Mouse (Mus musculus): ENCODE measurements around the gene Msi2. TPM values are rescaled to one million over a fixed set of nuclear protein-coding genes. Genes with fewer than 3 reads are reported as not detected.

Gene Msi2
- polyA plus RNA-seq, 1 experiment: 69.3 TPM

DNA sequence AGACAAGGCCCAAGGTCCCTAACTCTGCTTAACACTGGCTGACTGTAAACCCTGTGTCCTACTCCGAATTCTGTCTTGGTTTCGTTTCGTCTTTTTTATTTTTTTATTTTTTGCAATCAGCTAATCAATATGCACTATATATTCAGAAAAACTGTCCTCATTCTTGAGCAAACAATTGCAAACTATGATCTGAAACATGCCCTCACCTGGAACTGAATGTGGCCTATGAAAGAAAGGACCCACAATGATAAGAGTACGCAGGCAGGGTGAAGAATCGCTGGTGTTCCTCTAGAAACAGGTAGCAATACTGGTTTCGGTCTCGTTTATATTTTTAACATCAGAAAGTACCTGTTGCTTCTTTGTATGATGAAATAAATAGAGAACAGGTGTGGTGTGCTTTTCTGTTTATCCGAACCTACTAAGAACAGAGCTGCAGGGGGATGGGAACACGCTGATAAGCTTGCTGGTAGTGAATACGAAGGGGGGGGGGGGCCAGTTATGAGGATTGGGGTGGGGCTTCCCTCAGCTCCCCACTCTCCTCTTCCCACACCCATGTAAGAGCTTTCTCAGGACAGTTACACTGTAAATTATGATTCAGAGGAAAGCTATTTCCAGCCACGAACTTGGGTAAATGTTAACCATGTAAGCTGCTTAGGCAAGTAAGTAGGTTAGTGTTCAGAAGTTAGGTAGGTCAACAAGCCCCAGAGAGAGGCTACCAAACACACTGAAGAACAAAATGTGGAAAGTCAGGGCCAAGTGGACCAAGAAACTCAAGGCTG is 103.6 kb downstream of the Msi2 start:
- H3K36me3 ChIP-seq (ENCODE audit: control insufficient read depth, insufficient read depth, low read length): no peaks in the 10 kb centered on the region
- TF ChIP-seq POLR2A (IDR thresholded peaks at IDR 0.05; ENCODE audit: control insufficient read depth, low read depth, low read length): no peak

DNA sequence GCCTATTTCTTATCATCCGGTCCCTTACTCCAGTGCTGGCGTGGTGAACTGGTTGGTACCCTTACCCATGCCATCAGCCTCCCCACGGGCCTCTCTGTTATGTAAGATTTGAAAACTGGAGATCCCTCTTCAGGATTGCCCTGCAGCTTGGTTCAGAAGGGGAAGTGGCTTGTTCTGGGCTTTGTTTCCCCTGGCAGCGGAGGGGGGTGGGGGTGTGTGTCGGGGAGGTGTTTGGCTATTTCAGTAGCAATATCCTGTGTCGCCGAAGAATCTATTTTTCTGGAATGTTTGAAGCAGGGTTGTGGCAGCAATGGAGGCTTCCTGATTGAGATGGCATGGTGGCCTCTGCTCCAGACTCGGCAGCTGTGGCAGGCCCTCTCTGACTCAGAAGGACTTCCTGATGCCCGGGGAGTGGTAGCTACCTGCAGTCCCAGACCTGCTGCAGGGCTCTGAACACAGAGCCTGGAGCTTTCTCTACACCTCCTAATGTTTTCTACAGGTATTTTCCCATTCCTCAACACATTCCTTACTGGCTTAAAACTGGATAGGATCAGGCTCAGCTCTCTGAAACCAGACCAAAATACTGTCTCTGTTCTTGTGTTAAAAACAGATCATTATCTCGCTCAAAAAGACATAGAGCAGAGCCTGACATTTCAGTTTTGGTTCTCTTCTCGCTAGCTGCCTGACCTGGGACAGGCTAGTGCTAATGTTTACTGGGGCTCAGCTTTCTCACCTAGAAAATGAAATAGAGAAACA is 104.4 kb downstream of the Msi2 start:
- no peak overlapping the region for H3K4me3 ChIP-seq (ENCODE audit: control insufficient read depth, low read depth, low read length)
- H3K27ac ChIP-seq (ENCODE audit: control insufficient read depth, insufficient read depth, low read depth, low read length): no peak overlapping the region
- TF ChIP-seq CTCF (IDR thresholded peaks at IDR 0.05; ENCODE audit: control insufficient read depth, insufficient read depth, insufficient replicate concordance, low read depth, low read length): no peak
- TF ChIP-seq POLR2A (IDR thresholded peaks at IDR 0.05; ENCODE audit: control insufficient read depth, low read depth, low read length): no peak
- no peaks in the 10 kb centered on the region for H3K36me3 ChIP-seq (ENCODE audit: control insufficient read depth, insufficient read depth, low read length)
- peaks cover 3% of the 10 kb centered on the region for H3K4me1 ChIP-seq (ENCODE audit: control insufficient read depth, insufficient read depth, low read length)
- no peaks in the 10 kb centered on the region for H3K27me3 ChIP-seq (ENCODE audit: control insufficient read depth, insufficient read depth, low read length)

More for the DNA sequence above, 103.6 kb downstream of the Msi2 start:
- Histone ChIP-seq H3K4me1 (ENCODE audit: control insufficient read depth, insufficient read depth, low read length) (peaks cover 7% of the 10 kb centered on the region), H3K27me3 (ENCODE audit: control insufficient read depth, insufficient read depth, low read length) (no peaks in the 10 kb centered on the region), H3K4me3 (ENCODE audit: control insufficient read depth, low read depth, low read length) (no peak overlapping the region), H3K27ac (ENCODE audit: control insufficient read depth, insufficient read depth, low read depth, low read length) (no peak overlapping the region)

DNA sequence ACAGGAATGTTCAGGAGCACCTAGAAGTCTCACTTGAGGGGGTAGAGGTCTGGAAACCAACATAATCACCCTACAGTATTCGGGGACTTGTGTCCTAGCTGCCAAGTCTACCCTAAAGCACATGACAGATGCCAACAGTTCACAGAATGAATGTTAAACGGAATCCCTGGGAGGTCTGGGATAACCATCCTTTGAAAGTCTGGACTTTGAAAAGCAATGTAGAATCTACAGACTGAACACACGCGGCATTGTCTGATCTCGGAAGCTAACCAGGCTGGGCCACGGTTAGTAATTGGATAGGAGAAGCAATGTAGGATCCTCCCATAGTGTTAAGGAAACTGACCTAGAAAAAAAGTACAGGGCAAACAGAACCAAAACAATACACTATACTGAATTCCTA is 105.3 kb downstream of the Msi2 start:
- Histone ChIP-seq H3K4me1 (ENCODE audit: control insufficient read depth, insufficient read depth, low read length) (no peaks in the 10 kb centered on the region), H3K27ac (ENCODE audit: control insufficient read depth, insufficient read depth, low read depth, low read length) (no peak overlapping the region), H3K4me3 (ENCODE audit: control insufficient read depth, low read depth, low read length) (no peak overlapping the region), H3K27me3 (ENCODE audit: control insufficient read depth, insufficient read depth, low read length) (no peaks in the 10 kb centered on the region), H3K36me3 (ENCODE audit: control insufficient read depth, insufficient read depth, low read length) (no peaks in the 10 kb centered on the region)
- TF ChIP-seq CTCF (IDR thresholded peaks at IDR 0.05; ENCODE audit: control insufficient read depth, insufficient read depth, insufficient replicate concordance, low read depth, low read length) (no peak), POLR2A (IDR thresholded peaks at IDR 0.05; ENCODE audit: control insufficient read depth, low read depth, low read length) (no peak)

DNA sequence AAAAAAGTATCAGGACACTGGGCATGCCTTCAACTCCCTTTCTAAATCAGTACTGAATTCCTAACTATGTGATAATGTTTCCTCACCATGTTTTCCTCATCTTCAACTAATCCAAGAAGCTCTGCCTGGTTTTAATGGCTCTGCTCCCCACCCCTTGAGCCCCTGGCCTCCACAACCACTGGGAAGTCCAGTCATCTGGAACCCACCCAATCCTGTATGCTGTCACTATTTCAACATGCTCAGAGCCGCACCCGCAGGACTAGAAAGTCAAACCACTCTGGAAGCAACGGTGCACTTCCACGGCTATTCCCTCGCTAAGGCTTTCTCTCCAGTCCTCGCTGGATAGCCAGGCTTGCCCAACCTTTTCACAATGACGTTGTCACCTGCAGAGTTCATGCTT is 106.2 kb downstream of the Msi2 start:
- no peak for TF ChIP-seq CTCF (IDR thresholded peaks at IDR 0.05; ENCODE audit: control insufficient read depth, insufficient read depth, insufficient replicate concordance, low read depth, low read length)
- no peak for TF ChIP-seq POLR2A (IDR thresholded peaks at IDR 0.05; ENCODE audit: control insufficient read depth, low read depth, low read length)
- Histone ChIP-seq H3K4me1 (ENCODE audit: control insufficient read depth, insufficient read depth, low read length) (no peaks in the 10 kb centered on the region), H3K36me3 (ENCODE audit: control insufficient read depth, insufficient read depth, low read length) (no peaks in the 10 kb centered on the region), H3K4me3 (ENCODE audit: control insufficient read depth, low read depth, low read length) (no peak overlapping the region), H3K27ac (ENCODE audit: control insufficient read depth, insufficient read depth, low read depth, low read length) (no peak overlapping the region), H3K27me3 (ENCODE audit: control insufficient read depth, insufficient read depth, low read length) (no peaks in the 10 kb centered on the region)

DNA sequence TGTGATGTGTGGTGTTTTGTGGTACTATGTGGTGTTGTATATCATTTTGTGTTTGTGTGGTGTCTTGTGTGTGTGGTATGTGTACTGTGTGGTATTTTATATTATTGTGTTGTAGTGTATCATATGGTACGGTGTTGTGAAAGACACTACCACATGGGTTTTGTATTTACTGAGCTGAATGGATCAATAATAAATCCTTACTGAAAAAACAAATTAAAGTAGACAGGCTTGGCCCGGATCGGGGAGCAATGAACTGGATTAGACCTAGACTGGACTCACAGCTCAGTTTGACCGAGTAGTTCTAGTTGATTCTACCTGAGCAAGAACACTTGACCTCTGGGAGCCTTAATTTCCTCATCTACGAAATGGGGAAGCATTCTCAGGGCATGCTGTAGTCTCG is 107.5 kb downstream of the Msi2 start:
- Histone ChIP-seq H3K36me3 (ENCODE audit: control insufficient read depth, insufficient read depth, low read length) (no peaks in the 10 kb centered on the region), H3K4me1 (ENCODE audit: control insufficient read depth, insufficient read depth, low read length) (no peaks in the 10 kb centered on the region), H3K27ac (ENCODE audit: control insufficient read depth, insufficient read depth, low read depth, low read length) (no peak overlapping the region), H3K27me3 (ENCODE audit: control insufficient read depth, insufficient read depth, low read length) (no peaks in the 10 kb centered on the region), H3K4me3 (ENCODE audit: control insufficient read depth, low read depth, low read length) (no peak overlapping the region)
- TF ChIP-seq CTCF (IDR thresholded peaks at IDR 0.05; ENCODE audit: control insufficient read depth, insufficient read depth, insufficient replicate concordance, low read depth, low read length): no peak
- no peak for TF ChIP-seq POLR2A (IDR thresholded peaks at IDR 0.05; ENCODE audit: control insufficient read depth, low read depth, low read length)

DNA sequence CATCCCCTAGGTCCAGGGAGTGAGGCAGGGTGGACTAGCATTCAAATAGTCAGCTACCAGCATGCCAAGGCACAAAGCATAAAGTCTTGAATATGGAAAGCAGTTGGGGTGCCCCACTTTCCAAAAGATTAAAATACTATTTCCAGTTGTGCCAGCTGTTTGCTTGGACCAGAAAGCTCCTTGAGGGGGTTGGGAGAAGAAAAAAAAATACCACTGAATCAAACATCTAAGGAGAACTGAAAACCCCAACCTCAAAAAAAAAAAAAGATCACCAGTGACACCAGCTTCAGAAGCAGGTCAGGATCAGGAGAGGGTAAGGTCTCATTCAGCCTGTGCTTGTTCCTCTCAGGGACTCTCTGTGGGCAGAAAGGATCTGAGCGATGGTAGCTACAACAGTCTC is 108.2 kb downstream of the Msi2 start:
- Histone ChIP-seq H3K4me1 (ENCODE audit: control insufficient read depth, insufficient read depth, low read length) (no peaks in the 10 kb centered on the region), H3K27me3 (ENCODE audit: control insufficient read depth, insufficient read depth, low read length) (no peaks in the 10 kb centered on the region), H3K4me3 (ENCODE audit: control insufficient read depth, low read depth, low read length) (no peak overlapping the region), H3K36me3 (ENCODE audit: control insufficient read depth, insufficient read depth, low read length) (no peaks in the 10 kb centered on the region), H3K27ac (ENCODE audit: control insufficient read depth, insufficient read depth, low read depth, low read length) (no peak overlapping the region)
- no peak for TF ChIP-seq CTCF (IDR thresholded peaks at IDR 0.05; ENCODE audit: control insufficient read depth, insufficient read depth, insufficient replicate concordance, low read depth, low read length)
- TF ChIP-seq POLR2A (IDR thresholded peaks at IDR 0.05; ENCODE audit: control insufficient read depth, low read depth, low read length): no peak

DNA sequence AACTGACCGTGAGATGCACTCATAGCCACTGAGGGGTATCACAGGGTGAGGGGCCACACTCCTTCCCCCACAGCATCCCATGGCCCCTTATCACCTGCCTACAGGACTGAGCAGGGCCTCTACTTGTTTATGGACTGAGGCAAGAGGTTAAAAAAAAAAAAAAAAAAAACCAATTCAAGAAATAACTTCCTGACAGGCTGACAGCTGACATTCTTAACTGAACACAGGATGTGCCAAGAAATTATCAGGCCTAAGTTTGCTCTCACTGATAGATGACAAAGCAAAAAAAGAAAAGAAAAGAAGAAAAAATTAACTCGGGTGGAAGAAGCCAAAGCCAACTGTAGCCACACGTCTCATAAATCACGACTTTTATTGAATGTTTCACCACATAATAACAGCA is 109.7 kb downstream of the Msi2 start:
- Histone ChIP-seq H3K27me3 (ENCODE audit: control insufficient read depth, insufficient read depth, low read length) (no peaks in the 10 kb centered on the region), H3K27ac (ENCODE audit: control insufficient read depth, insufficient read depth, low read depth, low read length) (no peak overlapping the region), H3K36me3 (ENCODE audit: control insufficient read depth, insufficient read depth, low read length) (no peaks in the 10 kb centered on the region), H3K4me1 (ENCODE audit: control insufficient read depth, insufficient read depth, low read length) (no peaks in the 10 kb centered on the region), H3K4me3 (ENCODE audit: control insufficient read depth, low read depth, low read length) (no peak overlapping the region)
- TF ChIP-seq CTCF (IDR thresholded peaks at IDR 0.05; ENCODE audit: control insufficient read depth, insufficient read depth, insufficient replicate concordance, low read depth, low read length): no peak
- no peak for TF ChIP-seq POLR2A (IDR thresholded peaks at IDR 0.05; ENCODE audit: control insufficient read depth, low read depth, low read length)
